23 mouse cellular contexts compared by ENCODE assay signal in genomic region chr15:32496880-32497279, GRCm38 (mm10).
DNase-seq lines count a peak whose midpoint lies in the region; ATAC-seq lines count a peak whose summit lies in the region.
"Had no signal": no experiment of that assay in that cellular context is flagged by ENCODE, and none has a peak within 500 bp of the region (broad histone marks: within the 10 kb centered on the region; RNA-seq: fewer than 3 reads in every experiment).

No protein-coding gene starts in this region.

- H3K27me3 ChIP-seq in forebrain, embryonic 14.5 days (replicated peaks; ENCODE audit: control insufficient read depth, insufficient read depth, low read length): no peaks in the 10 kb centered on the region
- H3K27me3 ChIP-seq in forebrain, embryonic 12.5 days: no peaks in the 10 kb centered on the region
- H3K27me3 ChIP-seq: embryonic facial prominence, embryonic 15.5 days; hindbrain, embryonic 13.5 days; limb, embryonic 15.5 days; liver, embryonic 15.5 days had no signal

- H3K4me2 ChIP-seq in forebrain, embryonic 14.5 days (ENCODE audit: low read length): no peak overlapping the region
- H3K4me2 ChIP-seq in forebrain, embryonic 12.5 days: no peak overlapping the region
- H3K4me2 ChIP-seq: embryonic facial prominence, embryonic 15.5 days; hindbrain, embryonic 13.5 days; limb, embryonic 15.5 days; liver, embryonic 15.5 days had no signal

- H3K27ac ChIP-seq in forebrain, embryonic 14.5 days (ENCODE audit: low read depth, low read length): no peak overlapping the region
- H3K27ac ChIP-seq in forebrain, embryonic 12.5 days: no peak overlapping the region
- H3K27ac ChIP-seq: embryonic facial prominence, embryonic 15.5 days; gastrocnemius, adult 2 months; hindbrain, embryonic 13.5 days; limb, embryonic 15.5 days; liver, embryonic 15.5 days had no signal

- H3K36me3 ChIP-seq in forebrain, embryonic 14.5 days (ENCODE audit: control insufficient read depth, insufficient read depth, low read length): no peaks in the 10 kb centered on the region
- H3K36me3 ChIP-seq in forebrain, embryonic 12.5 days (replicated peaks): no peaks in the 10 kb centered on the region
- H3K36me3 ChIP-seq: embryonic facial prominence, embryonic 15.5 days; hindbrain, embryonic 13.5 days; limb, embryonic 15.5 days; liver, embryonic 15.5 days had no signal

- H3K4me1 ChIP-seq in forebrain, embryonic 14.5 days (ENCODE audit: control insufficient read depth, insufficient read depth, low read length): no peaks in the 10 kb centered on the region
- no peaks in the 10 kb centered on the region for H3K4me1 ChIP-seq in forebrain, embryonic 12.5 days
- H3K4me1 ChIP-seq: embryonic facial prominence, embryonic 15.5 days; hindbrain, embryonic 13.5 days; liver, embryonic 15.5 days had no signal

- 77% methylated on average over 4 of the region's 4 CpGs for WGBS in forebrain, embryonic 14.5 days
- WGBS in forebrain, embryonic 12.5 days: 86% methylated on average over 4 of the region's 4 CpGs

- peak; percentile 47 for DNase-seq in forebrain, embryonic 14.5 days (ENCODE audit: low spot score)
- DNase-seq in ovary, adult 18-20 months (ENCODE audit: low spot score): peak; percentile 9
- no peak for DNase-seq in ovary, postnatal 10 days (ENCODE audit: low spot score)
- peak; percentile 78 to 82 for DNase-seq in cerebellum, postnatal 10 days
- no peak for DNase-seq in adrenal gland, postnatal 10 days
- no peak for DNase-seq in kidney, postnatal 36 days
- DNase-seq: adrenal gland, postnatal 25 days; gastrocnemius, adult 2 months; kidney, adult 8-10 months; kidney, postnatal 25 days; lung, postnatal 4 days; midbrain, embryonic 14.5 days; retina, postnatal 1 day; right cerebral cortex, postnatal 25 days; spleen, adult 18-20 months; thymus, postnatal 14 days had no signal

- no peaks in the 10 kb centered on the region for H3K9me3 ChIP-seq in forebrain, embryonic 14.5 days (replicated peaks; ENCODE audit: control insufficient read depth, low read length)
- no peaks in the 10 kb centered on the region for H3K9me3 ChIP-seq in forebrain, embryonic 12.5 days
- H3K9me3 ChIP-seq: embryonic facial prominence, embryonic 15.5 days; hindbrain, embryonic 13.5 days; limb, embryonic 15.5 days; liver, embryonic 15.5 days had no signal

- H3K9ac ChIP-seq in forebrain, embryonic 14.5 days (ENCODE audit: low read length): no peak overlapping the region
- no peak overlapping the region for H3K9ac ChIP-seq in forebrain, embryonic 12.5 days
- H3K9ac ChIP-seq: embryonic facial prominence, embryonic 15.5 days; hindbrain, embryonic 13.5 days; limb, embryonic 15.5 days; liver, embryonic 15.5 days had no signal

- ATAC-seq in forebrain, embryonic 14.5 days: peak; percentile 32; the same call in 1 of the 2 replicates
- ATAC-seq in forebrain, embryonic 12.5 days (ENCODE audit: low FRiP score): no peak
- ATAC-seq in CD4-positive, CD25-positive, alpha-beta regulatory T cell, adult 4 months: no peak
- ATAC-seq: inflammation-experienced regulatory T-cells, adult 6 months had no signal

- no peak overlapping the region for H3K4me3 ChIP-seq in forebrain, embryonic 14.5 days (ENCODE audit: low read depth, low read length)
- no peak overlapping the region for H3K4me3 ChIP-seq in forebrain, embryonic 12.5 days (replicated peaks)
- H3K4me3 ChIP-seq: embryonic facial prominence, embryonic 15.5 days; gastrocnemius, adult 2 months; hindbrain, embryonic 13.5 days; limb, embryonic 15.5 days; liver, embryonic 15.5 days had no signal

Comparison
In these comparisons a context has a peak if more than half of its experiments do, and no peak if none do; other contexts are left out.
1. DNase-seq: peak in forebrain, embryonic 14.5 days (single experiment), ovary, adult 18-20 months (single experiment) and cerebellum, postnatal 10 days (2 of 2); none in ovary, postnatal 10 days (single experiment), adrenal gland, postnatal 10 days (single experiment) and kidney, postnatal 36 days (0 of 2).